Mouse (Mus musculus) CD8-positive naive resting alpha-beta T cell, adult 2 months (primary cell): ENCODE measurements around the gene Pou2f1.
"Not testable (repeated sequence)": the region's sequence is repeated elsewhere in the genome, so short reads cannot be mapped to it uniquely, and the experiment has no call there.

Source experiments
- DNase-seq, 2 experiments: peaks; one replicate each; pipeline ENCODE4 v3.0.0; 2022; ENCODE audit warnings: low read depth in 2 of 2, low spot score in 2 of 2

Gene Pou2f1

DNA sequence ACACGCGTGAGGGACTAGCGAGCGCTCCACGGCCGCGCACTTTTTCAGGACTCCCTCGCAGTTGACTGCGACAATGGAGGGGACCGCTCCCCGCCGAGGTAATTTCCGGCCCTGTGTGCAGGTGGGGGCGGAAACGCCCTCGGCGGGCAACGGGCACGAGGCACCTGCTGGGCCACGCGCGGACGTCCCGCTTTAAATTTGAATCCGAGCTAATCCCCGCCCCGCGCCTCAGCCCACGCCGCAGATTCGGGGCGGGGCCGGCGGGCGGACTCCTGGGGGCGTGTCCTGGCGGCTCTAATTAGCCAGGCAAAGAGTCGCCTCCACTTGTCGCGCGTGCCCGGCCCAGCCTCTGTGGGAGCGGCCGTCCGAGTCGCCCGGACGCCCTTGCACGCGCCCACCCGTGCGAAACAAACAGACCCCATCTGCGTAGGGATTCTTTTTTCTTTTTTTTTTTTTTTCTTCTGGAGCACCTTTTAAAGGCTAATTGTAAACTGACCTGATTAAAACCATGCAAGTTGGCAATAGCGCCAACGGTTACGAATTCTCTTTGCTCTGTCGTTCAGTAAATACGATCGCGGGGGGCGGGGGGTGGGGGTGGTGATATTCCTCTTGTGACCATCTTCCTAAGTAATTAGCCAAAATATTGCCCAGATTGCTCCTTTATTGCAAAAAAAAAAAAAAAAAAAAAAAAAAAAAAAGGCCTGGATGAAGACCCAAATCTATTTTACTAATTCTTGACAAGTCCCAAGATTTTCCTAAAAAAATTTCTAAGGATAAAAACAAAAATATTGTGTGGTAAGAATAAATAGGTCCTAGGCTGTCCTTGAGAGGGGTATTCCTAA lies 924 bp upstream of the Pou2f1 start:
- DNase-seq = peak; percentile 95

DNA sequence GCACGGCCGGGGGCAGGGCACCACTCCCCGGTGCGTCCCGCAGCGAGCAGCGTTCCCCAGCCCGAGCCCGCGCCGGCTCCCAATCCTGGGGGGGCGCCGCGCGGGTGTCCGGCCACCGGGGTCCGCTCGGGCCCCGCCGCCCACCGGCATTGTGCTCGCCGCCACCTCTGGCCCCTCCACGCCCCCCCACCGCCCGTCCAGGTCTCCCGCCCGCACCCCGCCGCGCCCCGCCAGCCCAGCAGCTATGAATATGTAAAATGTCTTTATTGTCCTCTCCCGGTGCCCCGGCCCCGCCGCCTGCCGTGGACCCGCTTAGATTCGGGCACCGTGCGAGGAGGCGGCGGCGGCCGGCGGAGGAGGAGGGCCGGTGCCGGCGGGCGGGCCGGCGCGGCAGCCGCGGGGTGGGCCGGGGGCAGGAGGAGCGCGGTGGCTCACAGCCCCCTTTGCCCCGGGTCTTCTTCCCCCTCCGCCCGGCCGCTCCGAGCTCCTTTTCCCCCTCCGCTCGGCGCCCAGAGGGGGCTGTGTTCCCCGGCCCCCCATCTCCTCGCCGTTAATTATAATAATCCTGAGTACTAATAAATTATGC lies 481 bp downstream of the Pou2f1 start:
- DNase-seq = peak; percentile 17 to 34

DNA sequence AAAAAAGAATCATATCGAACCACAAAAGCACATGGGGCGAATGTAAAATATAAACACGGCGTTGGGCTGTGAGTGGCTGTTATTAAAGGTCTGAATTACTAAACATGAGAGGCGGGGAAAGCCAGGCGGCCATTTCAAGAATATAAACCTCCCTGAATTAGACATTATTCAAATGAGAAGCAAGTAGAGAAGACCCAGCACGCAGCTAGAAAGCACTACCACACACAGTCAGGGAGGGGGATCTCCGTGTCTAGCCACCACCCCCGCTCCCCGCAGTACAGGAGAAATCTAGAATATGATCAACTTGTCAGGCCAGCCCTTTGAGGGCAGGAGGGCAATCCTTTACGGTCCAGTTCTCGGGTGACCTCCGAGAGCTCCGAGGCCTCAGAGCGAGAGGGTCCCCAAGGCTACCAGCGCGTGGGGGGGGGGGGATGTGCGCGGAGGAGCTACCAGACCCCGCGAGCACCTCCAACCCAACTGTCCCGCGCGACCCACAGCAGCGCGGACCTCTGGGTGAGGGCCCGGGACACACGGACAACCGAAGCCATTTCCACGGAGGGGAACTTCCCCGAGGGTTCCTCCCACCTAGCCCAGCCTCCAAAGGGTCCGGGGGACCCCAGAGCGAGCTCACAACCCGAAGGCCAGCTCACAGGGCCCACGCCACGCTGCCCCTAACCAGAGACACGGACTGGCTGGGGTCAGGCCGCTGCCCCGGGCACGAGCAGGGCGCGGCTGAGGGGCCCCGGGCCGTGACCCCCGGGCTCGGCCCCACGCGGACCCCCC lies 1.2 kb downstream of the Pou2f1 start:
- peak; percentile 31 to 45 for DNase-seq

DNA sequence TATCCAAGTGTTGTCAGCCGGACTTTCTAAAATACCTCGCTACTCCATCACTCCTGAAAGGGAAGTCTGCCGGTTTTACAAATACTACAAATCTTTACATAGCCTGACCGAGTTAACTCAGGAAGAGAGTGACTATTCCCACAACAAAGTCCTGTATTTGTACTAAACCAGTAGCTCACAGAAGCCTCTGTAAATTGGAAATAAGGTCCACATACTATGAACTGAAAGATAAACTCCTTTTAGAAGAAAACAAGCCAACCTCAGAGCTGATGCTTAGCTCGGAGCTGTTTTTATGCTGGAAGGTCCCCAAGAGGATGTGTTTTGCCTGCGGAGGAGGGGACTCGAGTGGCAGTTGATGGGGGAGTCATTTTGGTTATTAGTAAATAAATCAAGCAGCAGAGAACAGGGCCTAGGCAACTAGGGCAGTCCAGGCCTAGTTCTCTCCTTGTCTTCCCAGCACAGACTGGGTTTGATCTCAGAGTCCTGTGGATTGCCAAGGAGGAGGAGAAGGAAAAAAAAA lies 1.8 kb downstream of the Pou2f1 start:
- peak in 1 of 2 experiments; percentile 39 for DNase-seq

DNA sequence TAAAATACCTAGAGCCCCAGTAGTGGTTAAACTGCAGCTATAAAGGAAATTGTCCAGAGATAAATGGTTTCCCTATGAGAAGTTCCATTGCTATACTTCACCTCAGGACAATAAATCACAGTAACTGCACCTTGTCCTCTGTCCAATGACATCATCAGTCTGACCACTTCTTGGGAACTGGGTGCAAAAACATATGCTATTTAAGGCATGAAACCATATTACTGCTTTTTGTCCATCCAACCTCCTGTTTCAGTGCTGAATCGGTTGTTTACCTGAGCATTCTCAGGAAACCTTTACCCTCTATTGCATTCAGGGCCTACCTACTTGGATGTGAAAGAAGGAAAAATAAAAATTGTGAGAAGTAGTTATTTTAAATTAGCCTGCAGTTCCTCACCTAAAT lies 2.8 kb downstream of the Pou2f1 start:
- DNase-seq = no peak

DNA sequence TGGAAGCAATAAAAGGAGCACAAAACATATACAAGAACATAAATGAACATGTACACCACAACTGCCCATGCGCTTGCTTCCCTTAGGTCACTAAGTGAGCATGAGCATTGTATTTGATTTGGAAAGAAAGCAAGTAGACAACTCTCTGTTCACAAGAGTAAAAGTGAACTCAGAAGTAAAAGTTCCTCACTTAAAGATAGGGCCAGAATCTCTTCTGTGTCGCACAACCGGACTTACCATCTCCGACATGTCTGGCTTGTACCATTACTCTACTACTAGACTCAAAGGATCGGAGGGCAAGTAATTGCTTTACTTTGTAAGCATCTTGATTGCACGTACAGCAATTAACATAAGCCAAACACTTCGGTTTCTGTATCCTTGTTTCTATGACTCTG lies 6.8 kb downstream of the Pou2f1 start:
- DNase-seq = no peak

DNA sequence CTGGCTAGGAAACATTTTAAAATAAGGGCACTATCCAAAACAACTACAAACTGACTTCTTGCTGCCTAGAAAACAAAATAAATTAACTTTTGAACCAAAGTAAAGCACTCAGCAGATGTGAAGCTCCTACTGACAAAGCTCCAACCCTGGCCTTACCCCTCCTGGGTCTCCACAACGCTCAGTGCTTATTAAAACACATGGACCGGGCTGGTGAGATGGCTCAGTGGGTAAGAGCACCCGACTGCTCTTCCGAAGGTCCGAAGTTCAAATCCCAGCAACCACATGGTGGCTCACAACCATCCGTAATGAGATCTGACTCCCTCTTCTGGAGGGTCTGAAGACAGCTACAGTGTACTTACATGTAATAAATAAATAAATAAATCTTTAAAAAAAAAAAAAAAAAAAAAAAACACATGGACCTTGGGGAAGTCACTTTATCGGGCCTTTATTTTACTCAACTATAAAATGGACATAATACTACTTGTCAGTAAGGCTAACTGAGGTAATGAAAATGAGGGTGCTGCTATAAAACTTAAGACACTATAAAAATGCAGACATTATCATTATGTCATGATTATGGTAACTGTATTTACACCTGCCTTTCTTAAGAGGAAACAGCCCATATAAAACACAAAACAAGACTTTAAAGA lies 7.3 kb downstream of the Pou2f1 start:
- DNase-seq = not testable (repeated sequence)

DNA sequence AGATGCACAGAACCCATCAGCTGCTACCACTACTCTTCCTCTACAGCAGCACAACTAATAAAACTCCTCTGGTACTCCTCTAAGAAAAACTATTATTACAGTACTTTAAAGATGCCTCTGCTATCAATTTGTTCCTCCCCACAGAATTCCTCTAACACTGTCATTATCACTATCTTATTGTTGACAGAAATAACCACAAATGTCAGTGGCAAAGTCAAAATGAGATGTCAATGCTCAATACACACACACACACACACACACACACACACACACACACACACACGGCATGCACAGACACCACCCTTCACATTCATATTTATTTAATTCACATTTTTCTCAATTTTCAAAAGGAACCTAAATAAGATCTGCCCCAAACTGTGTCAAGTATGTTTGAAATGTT lies 8.2 kb downstream of the Pou2f1 start:
- DNase-seq = no peak

DNA sequence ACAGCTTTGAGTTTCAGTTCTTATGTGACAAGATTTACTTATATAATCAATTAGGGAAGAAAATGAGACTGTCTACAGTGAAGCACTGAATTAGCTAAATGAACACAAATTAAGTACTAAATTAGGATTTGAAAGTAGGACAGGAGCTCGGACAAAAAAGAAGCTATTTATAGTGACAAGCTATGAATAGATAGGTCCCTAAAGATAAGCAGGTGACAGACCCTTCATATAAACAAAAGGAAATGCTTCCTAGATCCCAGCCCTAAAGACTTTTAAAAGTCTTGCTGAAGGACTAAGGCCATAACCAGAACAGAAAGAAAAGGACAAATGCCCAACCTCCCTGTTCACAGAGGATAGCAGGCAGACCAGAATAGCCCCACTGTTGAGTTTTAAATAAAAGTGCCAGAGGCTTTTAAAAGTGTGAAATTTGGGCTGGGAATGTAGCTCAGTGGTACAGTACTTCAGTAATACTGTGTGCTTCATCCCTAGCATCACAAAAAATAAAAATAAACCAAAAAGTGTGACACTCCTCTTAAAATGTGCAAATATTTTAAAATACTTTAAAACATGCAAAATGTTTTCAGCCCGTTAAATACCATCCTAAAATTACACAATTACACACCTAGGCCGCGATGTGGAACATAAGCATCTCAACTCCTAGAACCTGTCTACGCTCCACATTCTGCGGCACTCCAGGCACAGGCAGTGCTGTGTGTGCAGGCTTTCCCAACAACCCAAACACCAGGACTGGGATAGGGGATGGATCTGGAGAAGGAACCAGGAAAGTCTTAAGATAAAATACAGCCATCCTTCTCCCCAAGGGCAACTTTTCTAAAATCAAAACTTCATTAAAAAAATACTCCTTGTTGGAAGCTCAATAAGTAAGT lies 9.0 kb downstream of the Pou2f1 start:
- DNase-seq = no peak

DNA sequence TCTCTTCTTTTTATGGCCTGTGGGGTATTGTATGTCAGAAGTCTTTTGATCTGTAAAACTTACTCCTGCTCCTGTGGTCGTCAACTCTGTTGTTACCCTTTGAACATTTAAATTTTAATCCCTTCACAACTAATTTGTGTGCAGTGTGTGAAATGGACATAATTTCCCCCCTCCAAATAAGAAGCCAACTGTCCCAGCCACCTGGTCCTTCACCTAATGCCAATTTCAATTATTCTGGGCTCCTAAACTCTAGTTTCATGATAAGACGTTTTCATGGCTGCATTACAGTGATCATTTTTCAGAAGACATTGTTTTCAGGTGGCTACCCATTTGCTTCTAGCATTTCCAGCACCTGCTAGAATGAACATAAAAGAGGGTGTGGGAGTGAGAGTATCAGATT lies 13.9 kb downstream of the Pou2f1 start:
- DNase-seq = no peak

DNA sequence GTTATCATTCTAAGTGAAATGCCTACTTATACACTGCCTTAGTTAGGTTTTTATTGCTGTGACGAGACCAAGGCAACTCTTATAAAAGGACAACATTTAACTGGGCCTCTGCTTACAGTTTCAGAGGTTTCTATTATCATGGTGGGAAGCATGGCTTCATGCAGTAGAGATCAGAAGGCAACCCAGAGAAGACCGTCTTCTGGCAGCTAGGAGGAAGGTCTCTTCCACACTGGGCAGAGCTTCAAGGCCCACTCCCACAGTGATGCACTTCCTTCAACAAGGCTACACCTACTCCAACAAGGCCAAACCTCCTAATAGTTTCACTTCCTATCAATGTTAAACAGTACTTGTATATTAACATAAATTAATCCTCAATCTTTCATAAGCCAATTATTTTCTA lies 14.4 kb downstream of the Pou2f1 start:
- no peak for DNase-seq

DNA sequence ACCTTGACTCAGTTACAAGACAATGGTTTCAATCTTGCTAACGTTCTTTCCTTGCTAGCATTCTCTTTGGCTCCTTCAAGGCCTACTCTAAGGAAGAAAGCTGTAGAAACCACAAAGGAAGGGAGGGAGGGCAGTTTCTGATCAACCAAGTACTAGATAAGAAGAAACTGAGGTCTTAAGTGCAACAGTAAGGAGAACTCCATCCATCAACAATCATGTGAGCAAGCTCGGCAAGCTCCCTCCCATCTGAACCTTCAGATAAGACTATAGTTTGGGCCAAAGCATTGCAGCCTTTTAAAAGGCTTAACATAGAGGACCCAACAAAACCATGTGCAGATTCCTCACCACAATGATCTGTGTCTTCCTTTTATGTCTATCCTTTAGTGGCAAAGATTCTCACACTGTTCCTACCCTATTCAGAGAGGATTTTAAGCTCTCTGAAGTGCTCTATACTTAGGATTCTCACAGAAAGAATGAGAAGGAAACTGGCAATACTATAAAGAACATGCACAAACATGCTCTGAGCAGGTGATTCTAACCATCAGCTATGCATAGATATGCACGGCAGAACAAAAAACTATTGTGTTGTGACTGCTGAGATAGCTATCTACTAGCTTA lies 16.6 kb downstream of the Pou2f1 start:
- no peak for DNase-seq

DNA sequence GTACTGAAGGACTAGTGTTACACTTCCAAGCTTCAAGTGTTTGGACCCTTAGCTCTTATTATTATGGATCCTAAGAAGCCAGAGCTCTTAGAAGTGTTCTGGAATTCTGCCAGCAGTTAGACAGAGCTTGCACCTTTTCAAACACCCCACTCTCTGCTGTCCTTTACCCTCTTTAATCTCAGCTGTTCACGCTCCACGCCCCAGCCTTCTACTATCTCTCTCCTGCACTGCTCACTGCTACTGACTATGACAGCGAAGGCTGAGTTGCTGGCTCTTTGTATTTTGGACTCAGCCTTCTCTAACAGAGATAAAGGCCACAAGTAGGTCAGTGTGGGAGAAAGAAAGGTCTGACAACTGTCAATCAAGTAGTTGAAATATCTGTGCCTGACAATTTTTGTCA lies 17.3 kb downstream of the Pou2f1 start:
- DNase-seq = no peak

DNA sequence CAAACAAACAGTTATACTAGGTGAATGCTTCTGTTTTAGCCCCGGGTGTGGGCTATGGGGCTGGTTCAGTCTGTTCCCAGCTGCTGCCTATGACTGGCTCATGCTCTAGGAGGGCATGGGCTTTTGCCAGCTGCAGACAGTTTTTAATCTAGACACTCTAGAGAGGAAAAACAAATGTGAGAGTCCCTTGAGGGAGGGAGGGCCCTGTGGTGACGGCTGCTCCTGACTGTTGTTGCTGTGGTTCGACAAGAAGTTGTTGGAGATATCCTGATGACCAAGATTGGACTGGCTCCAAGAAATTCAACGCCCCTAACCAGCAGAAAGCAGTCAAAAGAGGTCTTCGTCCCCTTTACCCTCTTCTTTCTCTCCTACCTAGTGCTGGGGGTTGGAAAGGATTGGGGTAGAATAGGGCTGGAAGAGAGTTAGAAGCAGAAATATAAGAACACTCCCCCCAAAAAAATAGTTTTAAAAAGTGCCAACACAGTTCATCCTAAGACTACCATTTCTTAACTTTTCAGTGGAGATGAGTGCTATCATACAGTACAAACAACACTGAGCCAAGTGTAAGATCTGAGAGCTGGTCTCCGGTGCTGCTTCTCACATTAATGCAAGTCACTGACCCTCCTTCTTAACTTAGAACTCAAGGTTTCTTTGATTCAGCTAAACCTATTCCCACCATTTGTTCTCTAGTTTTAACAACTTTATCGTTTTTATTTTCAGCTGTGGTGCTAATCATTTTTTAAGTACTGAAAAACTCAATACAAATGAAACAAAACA lies 25.6 kb downstream of the Pou2f1 start:
- DNase-seq = no peak

DNA sequence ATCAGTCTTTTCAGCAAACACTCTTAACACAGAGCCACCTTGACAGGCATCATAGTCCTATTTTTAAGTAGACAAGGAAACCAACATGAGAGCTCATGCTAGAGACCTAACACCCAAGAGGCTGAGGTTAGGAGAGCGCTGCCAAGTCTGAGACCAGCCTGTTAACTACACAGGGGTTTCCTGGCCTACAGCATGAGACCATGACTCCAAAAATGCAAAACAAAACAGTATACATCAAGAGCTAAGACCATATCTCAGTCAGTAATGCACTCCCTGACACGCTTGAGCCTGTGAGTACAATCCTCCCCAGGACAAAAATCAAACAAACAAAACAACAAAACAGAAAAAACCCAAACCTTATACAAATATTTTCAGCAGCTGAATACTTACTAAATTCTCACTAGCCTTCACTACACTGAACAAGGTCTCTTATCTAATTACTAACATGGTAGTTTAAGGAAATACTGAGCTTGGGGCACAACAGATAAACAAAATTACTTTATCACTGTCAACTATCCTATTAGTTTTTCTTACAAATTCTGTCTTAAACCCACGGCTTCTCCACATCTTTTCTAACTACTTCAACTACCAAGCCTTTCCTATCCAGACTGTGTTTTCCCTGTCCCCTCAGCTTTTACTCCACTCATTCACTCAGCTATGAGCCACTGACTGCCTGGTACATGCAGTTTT lies 33.3 kb downstream of the Pou2f1 start:
- no peak for DNase-seq

DNA sequence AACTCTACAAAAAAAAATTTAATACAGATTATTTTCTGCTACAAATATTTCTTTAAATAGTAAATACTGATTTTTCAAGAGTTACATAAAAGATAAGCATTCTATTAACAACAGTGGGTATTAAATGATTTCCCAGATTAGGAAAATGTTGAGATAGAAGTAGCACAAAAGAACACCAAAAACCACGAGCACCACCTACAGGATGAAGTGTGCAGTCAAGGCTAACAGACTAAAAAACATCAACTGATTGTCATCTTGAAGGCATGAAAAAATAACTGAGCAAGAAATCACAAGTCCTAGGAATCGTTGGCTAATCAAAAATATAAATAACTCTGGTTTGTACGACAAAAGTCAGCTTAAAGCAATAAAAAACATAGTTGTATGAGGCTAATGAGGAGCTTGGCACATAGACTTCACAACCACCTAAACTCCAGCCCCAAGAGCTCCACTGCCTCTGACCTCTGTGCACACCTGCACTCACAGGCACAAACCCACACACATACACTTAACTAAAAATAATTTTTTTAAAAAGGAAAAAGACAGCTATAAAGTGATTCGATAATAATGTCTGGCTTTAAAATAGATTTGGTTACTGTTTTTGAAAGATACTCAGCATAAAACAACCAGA lies 35.3 kb downstream of the Pou2f1 start:
- DNase-seq = peak; percentile 18 to 49

DNA sequence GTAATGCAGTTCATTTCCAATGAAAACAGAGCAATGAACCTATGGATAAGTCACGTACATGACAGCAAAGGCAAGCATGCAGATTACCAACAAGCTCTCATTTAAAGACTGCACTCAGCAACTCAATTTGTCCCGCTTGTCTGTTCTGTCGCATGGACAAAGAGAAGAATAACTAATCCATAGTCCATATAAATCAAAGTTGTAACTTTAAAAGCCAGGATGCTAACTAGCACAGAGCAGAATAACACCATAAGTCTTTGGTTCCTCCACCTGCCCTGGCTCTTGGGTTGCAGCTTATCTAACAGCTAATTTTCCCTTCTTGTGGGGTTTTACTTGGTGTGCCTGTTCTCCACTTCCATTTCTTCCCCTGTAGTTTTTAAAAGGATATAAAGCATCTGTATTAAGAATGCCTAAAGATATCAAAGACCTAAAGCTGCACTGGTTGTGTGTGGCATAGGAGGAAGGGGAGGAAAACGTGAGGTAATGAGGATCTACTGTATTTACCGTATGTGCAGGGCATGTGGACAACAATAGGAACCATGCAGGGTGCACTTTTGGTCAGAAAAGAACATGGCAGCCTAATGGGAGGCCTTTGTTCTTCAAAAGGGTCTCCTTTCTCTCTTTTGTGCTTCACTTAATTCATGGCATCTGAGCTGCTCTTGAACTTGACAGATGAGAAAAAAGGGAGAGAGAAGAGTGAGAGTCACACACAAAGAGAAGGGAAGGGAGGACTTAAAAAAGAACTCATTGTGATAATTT lies 36.1 kb downstream of the Pou2f1 start:
- DNase-seq = no peak
